Mouse (Mus musculus): ENCODE measurements around the gene Gm13290. TPM values are rescaled to one million over a fixed set of nuclear protein-coding genes. Genes with fewer than 3 reads are reported as not detected.
A peak's percentile ranks its signal among the peaks of the same experiment; 100 is the strongest.
"Not testable (repeated sequence)": the region's sequence is repeated elsewhere in the genome, so short reads cannot be mapped to it uniquely, and the experiment has no call there.

Gene Gm13290
- polyA plus RNA-seq, 2 experiments: 0.48 TPM; not detected in 1

DNA sequence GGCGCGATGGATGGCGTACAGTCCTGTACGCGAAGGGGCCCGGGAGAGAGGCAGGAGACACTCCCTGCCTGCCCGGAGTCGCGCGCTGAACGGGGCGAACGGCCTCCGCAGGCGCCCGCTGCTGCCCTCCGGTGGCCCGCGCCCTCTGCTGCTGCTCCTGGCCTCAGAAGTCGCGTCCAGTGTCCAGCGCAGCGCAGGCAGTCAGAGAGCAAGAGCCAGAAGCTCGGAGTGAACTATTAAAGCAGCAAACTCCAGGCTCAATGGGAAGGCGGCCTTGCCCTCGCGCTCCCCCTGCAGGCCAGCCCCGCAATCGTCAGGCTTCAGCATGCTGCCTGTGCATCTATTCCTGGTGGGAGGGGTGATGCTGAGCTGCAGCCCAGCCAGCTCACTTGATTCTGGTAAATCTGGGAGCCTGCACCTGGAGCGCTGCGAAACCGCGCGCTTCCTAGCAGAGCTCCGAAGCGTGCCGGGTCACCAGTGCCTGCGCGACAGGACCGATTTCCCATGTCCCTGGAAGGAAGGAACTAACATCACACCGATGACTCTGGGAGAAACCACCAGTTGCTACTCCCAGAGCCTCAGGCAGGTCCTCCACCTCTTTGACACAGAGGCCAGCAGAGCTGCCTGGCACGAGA, 10.1 kb upstream of the Gm13290 start:
- H3K9ac ChIP-seq (ENCODE audit: low read depth, low read length, severe bottlenecking): peak overlapping the region; percentile 28; the same call in 1 of the 2 replicates

DNA sequence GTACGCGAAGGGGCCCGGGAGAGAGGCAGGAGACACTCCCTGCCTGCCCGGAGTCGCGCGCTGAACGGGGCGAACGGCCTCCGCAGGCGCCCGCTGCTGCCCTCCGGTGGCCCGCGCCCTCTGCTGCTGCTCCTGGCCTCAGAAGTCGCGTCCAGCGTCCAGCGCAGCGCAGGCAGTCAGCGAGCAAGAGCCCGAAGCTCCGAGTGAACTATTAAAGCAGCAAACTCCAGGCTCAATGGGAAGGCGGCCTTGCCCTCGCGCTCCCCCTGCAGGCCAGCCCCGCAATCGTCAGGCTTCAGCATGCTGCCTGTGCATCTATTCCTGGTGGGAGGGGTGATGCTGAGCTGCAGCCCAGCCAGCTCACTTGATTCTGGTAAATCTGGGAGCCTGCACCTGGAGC, 3.0 kb downstream of the Gm13290 start, which contains the start of gene Gm13289:
Gm13289 (plus strand) TSS at position 301 of the 400 bp plus-strand sequence.
- not testable (repeated sequence) for H3K9me3 ChIP-seq (ENCODE audit: control insufficient read depth, low read length); H3K27me3 ChIP-seq (ENCODE audit: control insufficient read depth, insufficient read depth, low read length); H3K4me1 ChIP-seq (ENCODE audit: control insufficient read depth, insufficient read depth, low read length); DNase-seq (ENCODE audit: low spot score); H3K36me3 ChIP-seq (ENCODE audit: control insufficient read depth, insufficient read depth, low read length); H3K4me2 ChIP-seq (replicated peaks; ENCODE audit: low read depth, low read length, severe bottlenecking); ATAC-seq (ENCODE audit: low FRiP score, low read depth); H3K4me3 ChIP-seq (replicated peaks; ENCODE audit: low read length); H3K27ac ChIP-seq (replicated peaks; ENCODE audit: low read depth, low read length); H3K9ac ChIP-seq (ENCODE audit: low read depth, low read length, severe bottlenecking)
- no CpG with 5 or more reads among the region's 29 CpGs for WGBS

More for the DNA sequence above, 10.1 kb upstream of the Gm13290 start:
- H3K27me3 ChIP-seq (ENCODE audit: control insufficient read depth, insufficient read depth, low read length); ATAC-seq (ENCODE audit: low FRiP score, low read depth); H3K4me1 ChIP-seq (ENCODE audit: control insufficient read depth, insufficient read depth, low read length); H3K36me3 ChIP-seq (ENCODE audit: control insufficient read depth, insufficient read depth, low read length); H3K27ac ChIP-seq (replicated peaks; ENCODE audit: low read depth, low read length); H3K9me3 ChIP-seq (ENCODE audit: control insufficient read depth, low read length): not testable (repeated sequence)
- peak; percentile 59 for DNase-seq (ENCODE audit: low spot score)
- H3K4me2 ChIP-seq (replicated peaks; ENCODE audit: low read depth, low read length, severe bottlenecking): peak overlapping the region; percentile 39
- peak overlapping the region; percentile 33 for H3K4me3 ChIP-seq (replicated peaks; ENCODE audit: low read length)
- 7% methylated on average over 19 of the region's 42 CpGs for WGBS
- 0 out of 2 replicates have a peak, but pooled peaks have one; percentile 32 for TF ChIP-seq POLR2A (IDR thresholded peaks at IDR 0.05; ENCODE audit: borderline replicate concordance, extremely low read depth, insufficient read depth, insufficient read length)

DNA sequence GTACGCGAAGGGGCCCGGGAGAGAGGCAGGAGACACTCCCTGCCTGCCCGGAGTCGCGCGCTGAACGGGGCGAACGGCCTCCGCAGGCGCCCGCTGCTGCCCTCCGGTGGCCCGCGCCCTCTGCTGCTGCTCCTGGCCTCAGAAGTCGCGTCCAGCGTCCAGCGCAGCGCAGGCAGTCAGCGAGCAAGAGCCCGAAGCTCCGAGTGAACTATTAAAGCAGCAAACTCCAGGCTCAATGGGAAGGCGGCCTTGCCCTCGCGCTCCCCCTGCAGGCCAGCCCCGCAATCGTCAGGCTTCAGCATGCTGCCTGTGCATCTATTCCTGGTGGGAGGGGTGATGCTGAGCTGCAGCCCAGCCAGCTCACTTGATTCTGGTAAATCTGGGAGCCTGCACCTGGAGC, 5.9 kb downstream of the Gm13290 start, which contains the start of gene Gm13272:
Gm13272 (plus strand) TSS at position 301 of the 400 bp plus-strand sequence.
- H3K9ac ChIP-seq (ENCODE audit: low read depth, low read length, severe bottlenecking); H3K27me3 ChIP-seq (ENCODE audit: control insufficient read depth, insufficient read depth, low read length); H3K4me1 ChIP-seq (ENCODE audit: control insufficient read depth, insufficient read depth, low read length); H3K9me3 ChIP-seq (ENCODE audit: control insufficient read depth, low read length); H3K4me3 ChIP-seq (replicated peaks; ENCODE audit: low read length); H3K36me3 ChIP-seq (ENCODE audit: control insufficient read depth, insufficient read depth, low read length); DNase-seq (ENCODE audit: low spot score); H3K4me2 ChIP-seq (replicated peaks; ENCODE audit: low read depth, low read length, severe bottlenecking); ATAC-seq (ENCODE audit: low FRiP score, low read depth); H3K27ac ChIP-seq (replicated peaks; ENCODE audit: low read depth, low read length): not testable (repeated sequence)
- WGBS: no CpG with 5 or more reads among the region's 29 CpGs

DNA sequence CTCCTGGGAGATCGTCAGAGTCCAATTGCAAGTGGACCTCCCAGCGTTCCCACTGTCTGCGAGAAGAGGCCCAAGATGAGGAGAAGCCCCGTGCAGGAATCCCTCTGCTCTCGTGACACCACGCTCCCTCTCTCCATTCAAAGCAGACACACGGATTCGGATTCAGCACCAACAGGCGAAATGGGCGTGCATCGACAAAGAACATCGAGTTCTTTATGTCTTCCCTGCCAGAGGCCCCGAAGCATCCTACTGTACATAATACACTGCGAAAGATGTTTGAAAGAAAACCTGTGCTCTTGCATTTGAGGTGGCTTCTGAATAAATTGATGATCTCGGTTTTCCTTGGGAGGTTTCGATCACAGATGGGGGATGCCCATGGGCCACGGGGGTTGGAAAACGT, 6.7 kb downstream of the Gm13290 start:
- not testable (repeated sequence) for H3K4me3 ChIP-seq (replicated peaks; ENCODE audit: low read length); H3K36me3 ChIP-seq (ENCODE audit: control insufficient read depth, insufficient read depth, low read length); ATAC-seq (ENCODE audit: low FRiP score, low read depth); H3K4me1 ChIP-seq (ENCODE audit: control insufficient read depth, insufficient read depth, low read length); H3K9ac ChIP-seq (ENCODE audit: low read depth, low read length, severe bottlenecking); DNase-seq (ENCODE audit: low spot score); H3K27me3 ChIP-seq (ENCODE audit: control insufficient read depth, insufficient read depth, low read length); H3K27ac ChIP-seq (replicated peaks; ENCODE audit: low read depth, low read length); H3K9me3 ChIP-seq (ENCODE audit: control insufficient read depth, low read length); H3K4me2 ChIP-seq (replicated peaks; ENCODE audit: low read depth, low read length, severe bottlenecking)
- WGBS: 45% methylated on average over 10 of the region's 18 CpGs

DNA sequence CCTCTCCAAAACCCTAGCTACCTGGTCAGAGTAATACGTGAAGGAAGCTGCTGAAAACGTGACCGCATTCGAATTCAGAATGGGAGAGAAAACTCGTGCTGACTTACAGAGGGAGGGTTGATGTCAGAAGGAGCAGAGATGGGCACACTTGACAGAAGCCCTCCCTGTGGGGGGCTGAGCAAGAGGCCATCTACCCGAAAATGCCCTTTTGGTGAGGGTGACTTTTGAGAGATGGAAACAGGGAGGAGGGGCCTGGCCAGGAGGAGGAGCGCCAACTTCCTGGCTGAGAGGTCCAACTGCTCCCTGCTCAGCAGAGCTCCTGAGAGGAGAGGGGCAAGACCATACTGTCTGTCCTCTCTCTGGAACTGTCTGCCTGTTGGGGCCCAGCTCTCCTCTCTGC, 8.2 kb downstream of the Gm13290 start, which contains the start of gene Ifnz:
Ifnz (plus strand) TSS at position 301 of the 400 bp plus-strand sequence.
- H3K9ac ChIP-seq (ENCODE audit: low read depth, low read length, severe bottlenecking); H3K9me3 ChIP-seq (ENCODE audit: control insufficient read depth, low read length); H3K4me1 ChIP-seq (ENCODE audit: control insufficient read depth, insufficient read depth, low read length); H3K27ac ChIP-seq (replicated peaks; ENCODE audit: low read depth, low read length); DNase-seq (ENCODE audit: low spot score); ATAC-seq (ENCODE audit: low FRiP score, low read depth); H3K27me3 ChIP-seq (ENCODE audit: control insufficient read depth, insufficient read depth, low read length); H3K36me3 ChIP-seq (ENCODE audit: control insufficient read depth, insufficient read depth, low read length): not testable (repeated sequence)
- Histone ChIP-seq H3K4me2 (replicated peaks; ENCODE audit: low read depth, low read length, severe bottlenecking) (peak within 1 kb of the TSS; percentile 29), H3K4me3 (replicated peaks; ENCODE audit: low read length) (peak within 1 kb of the TSS; percentile 17; the same call in 1 of the 2 replicates)
- WGBS: 26% methylated on average over 3 of the region's 7 CpGs

DNA sequence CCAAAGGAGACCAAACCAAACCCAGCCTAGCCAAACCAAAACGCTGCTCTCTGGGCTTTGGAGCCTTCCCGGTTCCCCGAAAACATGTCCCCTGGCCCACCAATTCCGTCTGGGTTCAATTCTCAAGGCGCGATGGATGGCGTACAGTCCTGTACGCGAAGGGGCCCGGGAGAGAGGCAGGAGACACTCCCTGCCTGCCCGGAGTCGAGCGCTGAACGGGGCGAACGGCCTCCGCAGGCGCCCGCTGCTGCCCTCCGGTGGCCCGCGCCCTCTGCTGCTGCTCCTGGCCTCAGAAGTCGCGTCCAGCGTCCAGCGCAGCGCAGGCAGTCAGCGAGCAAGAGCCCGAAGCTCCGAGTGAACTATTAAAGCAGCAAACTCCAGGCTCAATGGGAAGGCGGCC, 8.7 kb downstream of the Gm13290 start:
- DNase-seq (ENCODE audit: low spot score); H3K36me3 ChIP-seq (ENCODE audit: control insufficient read depth, insufficient read depth, low read length); H3K27me3 ChIP-seq (ENCODE audit: control insufficient read depth, insufficient read depth, low read length); ATAC-seq (ENCODE audit: low FRiP score, low read depth); H3K27ac ChIP-seq (replicated peaks; ENCODE audit: low read depth, low read length); H3K9ac ChIP-seq (ENCODE audit: low read depth, low read length, severe bottlenecking); H3K9me3 ChIP-seq (ENCODE audit: control insufficient read depth, low read length); H3K4me1 ChIP-seq (ENCODE audit: control insufficient read depth, insufficient read depth, low read length): not testable (repeated sequence)
- Histone ChIP-seq H3K4me2 (replicated peaks; ENCODE audit: low read depth, low read length, severe bottlenecking) (peak overlapping the region; percentile 29), H3K4me3 (replicated peaks; ENCODE audit: low read length) (peak overlapping the region; percentile 17; the same call in 1 of the 2 replicates)
- 0% methylated on average over 10 of the region's 31 CpGs for WGBS

DNA sequence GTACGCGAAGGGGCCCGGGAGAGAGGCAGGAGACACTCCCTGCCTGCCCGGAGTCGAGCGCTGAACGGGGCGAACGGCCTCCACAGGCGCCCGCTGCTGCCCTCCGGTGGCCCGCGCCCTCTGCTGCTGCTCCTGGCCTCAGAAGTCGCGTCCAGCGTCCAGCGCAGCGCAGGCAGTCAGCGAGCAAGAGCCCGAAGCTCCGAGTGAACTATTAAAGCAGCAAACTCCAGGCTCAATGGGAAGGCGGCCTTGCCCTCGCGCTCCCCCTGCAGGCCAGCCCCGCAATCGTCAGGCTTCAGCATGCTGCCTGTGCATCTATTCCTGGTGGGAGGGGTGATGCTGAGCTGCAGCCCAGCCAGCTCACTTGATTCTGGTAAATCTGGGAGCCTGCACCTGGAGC, 11.8 kb downstream of the Gm13290 start, which contains the start of gene Gm13276:
Gm13276 (plus strand) TSS at position 301 of the 400 bp plus-strand sequence.
- not testable (repeated sequence) for DNase-seq (ENCODE audit: low spot score); H3K4me3 ChIP-seq (replicated peaks; ENCODE audit: low read length)
- WGBS: no CpG with 5 or more reads among the region's 27 CpGs

DNA sequence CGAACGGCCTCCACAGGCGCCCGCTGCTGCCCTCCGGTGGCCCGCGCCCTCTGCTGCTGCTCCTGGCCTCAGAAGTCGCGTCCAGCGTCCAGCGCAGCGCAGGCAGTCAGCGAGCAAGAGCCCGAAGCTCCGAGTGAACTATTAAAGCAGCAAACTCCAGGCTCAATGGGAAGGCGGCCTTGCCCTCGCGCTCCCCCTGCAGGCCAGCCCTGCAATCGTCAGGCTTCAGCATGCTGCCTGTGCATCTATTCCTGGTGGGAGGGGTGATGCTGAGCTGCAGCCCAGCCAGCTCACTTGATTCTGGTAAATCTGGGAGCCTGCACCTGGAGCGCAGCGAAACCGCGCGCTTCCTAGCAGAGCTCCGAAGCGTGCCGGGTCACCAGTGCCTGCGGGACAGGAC, 14.8 kb downstream of the Gm13290 start, which contains the start of gene Gm13277:
Gm13277 (plus strand) TSS at position 231 of the 400 bp plus-strand sequence.
- ATAC-seq (ENCODE audit: low FRiP score, low read depth); DNase-seq (ENCODE audit: low spot score); H3K9me3 ChIP-seq (ENCODE audit: control insufficient read depth, low read length); H3K4me3 ChIP-seq (replicated peaks; ENCODE audit: low read length); H3K27ac ChIP-seq (replicated peaks; ENCODE audit: low read depth, low read length); H3K9ac ChIP-seq (ENCODE audit: low read depth, low read length, severe bottlenecking); H3K36me3 ChIP-seq (ENCODE audit: control insufficient read depth, insufficient read depth, low read length); H3K4me1 ChIP-seq (ENCODE audit: control insufficient read depth, insufficient read depth, low read length); H3K27me3 ChIP-seq (ENCODE audit: control insufficient read depth, insufficient read depth, low read length); H3K4me2 ChIP-seq (replicated peaks; ENCODE audit: low read depth, low read length, severe bottlenecking): not testable (repeated sequence)
- WGBS: no CpG with 5 or more reads among the region's 28 CpGs

More for the DNA sequence above, 11.8 kb downstream of the Gm13290 start, which contains the start of gene Gm13276:
- H3K9ac ChIP-seq (ENCODE audit: low read depth, low read length, severe bottlenecking); H3K9me3 ChIP-seq (ENCODE audit: control insufficient read depth, low read length); ATAC-seq (ENCODE audit: low FRiP score, low read depth); H3K4me2 ChIP-seq (replicated peaks; ENCODE audit: low read depth, low read length, severe bottlenecking); H3K27ac ChIP-seq (replicated peaks; ENCODE audit: low read depth, low read length); H3K27me3 ChIP-seq (ENCODE audit: control insufficient read depth, insufficient read depth, low read length); H3K36me3 ChIP-seq (ENCODE audit: control insufficient read depth, insufficient read depth, low read length); H3K4me1 ChIP-seq (ENCODE audit: control insufficient read depth, insufficient read depth, low read length): not testable (repeated sequence)
